ENCODE assay signal across 12 mouse cellular contexts in genomic region chr6:127269021-127269420, GRCm38 (mm10).
"Had no signal": no experiment of that assay in that cellular context is flagged by ENCODE, and none has a peak within 500 bp of the region (broad histone marks: within the 10 kb centered on the region; RNA-seq: fewer than 3 reads in every experiment).

No protein-coding gene starts in this region.

- DNase-seq: kidney, adult 18-20 months; kidney, postnatal 10 days; kidney, postnatal 4 days; liver; lung, adult 18-20 months; right cerebral cortex, postnatal 4 days; thymus, adult 2 months; thymus, postnatal 36 days had no signal

- H3K4me3 ChIP-seq: midbrain, embryonic 12.5 days; neural tube, embryonic 13.5 days had no signal

- H3K36me3 ChIP-seq: midbrain, embryonic 12.5 days; neural tube, embryonic 13.5 days had no signal

- H3K4me2 ChIP-seq: midbrain, embryonic 12.5 days; neural tube, embryonic 13.5 days had no signal

- H3K9ac ChIP-seq: liver, embryonic 14.5 days; midbrain, embryonic 12.5 days; neural tube, embryonic 13.5 days had no signal

- H3K9me3 ChIP-seq: midbrain, embryonic 12.5 days had no signal

- ATAC-seq: midbrain, embryonic 16.5 days had no signal

- H3K27me3 ChIP-seq: neural tube, embryonic 13.5 days had no signal

- H3K27ac ChIP-seq: liver, embryonic 14.5 days; midbrain, embryonic 12.5 days; neural tube, embryonic 13.5 days had no signal
